Mouse (Mus musculus) brain, embryonic 14.5 days (tissue): ENCODE data around the gene Slc2a4.

Experiments
- CTCF ChIP-seq: fragments of 200-500 bp; IDR thresholded peaks from 2 replicates; pipeline ENCODE4 v1.5.1; 2012; ENCODE audit warnings: inconsistent platforms, mild to moderate bottlenecking, moderate library complexity, borderline replicate concordance; ENCODE audit not compliant: insufficient read depth, insufficient read length; ENCODE audit errors: extremely low read depth
- POLR2A ChIP-seq: fragments of 200-500 bp; IDR thresholded peaks from 2 replicates; pipeline ENCODE4 v1.6.1; 2012; ENCODE audit warnings: mild to moderate bottlenecking, inconsistent platforms, borderline replicate concordance; ENCODE audit not compliant: poor library complexity, insufficient read depth, insufficient read length, severe bottlenecking; ENCODE audit errors: extremely low read depth

DNA sequence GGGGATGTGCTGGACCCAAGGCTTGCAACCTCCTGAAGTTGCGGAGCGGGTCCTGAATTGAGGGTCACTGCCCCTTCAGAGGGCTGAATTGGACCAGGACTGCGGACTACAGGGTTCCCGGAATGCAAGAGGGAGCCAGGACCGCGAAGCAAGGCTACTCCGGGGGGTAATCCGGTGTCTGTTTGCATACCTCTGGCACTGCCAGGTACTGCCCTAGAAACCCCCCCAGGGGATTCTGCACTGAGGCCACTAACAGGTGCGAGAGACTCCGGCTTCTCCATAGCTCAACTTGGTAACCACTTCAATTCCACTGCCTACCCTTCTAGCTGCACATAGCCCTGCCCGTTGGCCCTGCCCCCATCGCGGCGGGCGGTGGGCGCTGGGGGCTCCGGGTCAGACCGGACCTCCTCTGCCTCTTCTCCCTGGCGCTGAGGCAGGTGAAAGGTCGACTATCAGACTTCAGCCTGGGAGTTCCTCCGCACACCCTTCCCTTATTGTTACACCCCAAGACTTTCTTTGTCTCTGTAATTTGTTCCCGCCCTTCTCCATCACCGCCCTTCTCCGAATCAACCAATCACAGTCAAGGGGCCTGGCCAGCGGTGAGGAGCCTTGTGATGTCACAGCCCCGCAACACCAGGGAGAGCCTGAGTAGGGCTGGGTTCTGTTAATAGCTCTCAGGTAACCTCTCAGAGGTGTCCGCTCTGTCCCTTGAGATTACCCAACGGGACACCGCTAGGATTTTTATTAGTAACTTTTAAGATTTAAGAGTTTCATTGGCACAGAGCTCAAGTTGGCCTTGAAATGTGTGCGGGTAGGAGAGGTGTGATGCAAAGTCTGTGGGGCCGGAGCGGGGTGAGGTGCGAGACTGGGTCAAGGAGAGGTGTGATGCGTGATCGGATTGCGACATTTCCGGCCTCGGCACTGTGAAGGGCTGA is 47.2 kb downstream of the Slc2a4 start, which contains the start of the genes 2810408A11Rik and Neurl4:
- TF ChIP-seq POLR2A: peak; percentile 62; the same call in 1 of the 2 replicates
- no peak for TF ChIP-seq CTCF
